Mouse (Mus musculus) urinary bladder, postnatal 10 days (tissue): ENCODE measurements around the gene H2afb1.
"Not testable (repeated sequence)": the region's sequence is repeated elsewhere in the genome, so short reads cannot be mapped to it uniquely, and the experiment has no call there.

ENCODE experiments used
- DNase-seq: peaks from one replicate; pipeline ENCODE4 v3.0.0; 2022; ENCODE audit warnings: low spot score

H2afb1 gene

GRCm38 (mm10) chrX:117014457-117014856 lies at the start of gene H2afb1:
TSS of gene H2afb1 (plus strand) at chrX:117014757.
- not testable (repeated sequence) for DNase-seq

- DNase-seq: no peak
Observed at GRCm38 (mm10) chrX:117036085-117036484, 21.5 kb downstream of the H2afb1 start.
